Mouse (Mus musculus): ENCODE measurements around the gene Wnt10a. TPM values are rescaled to one million over a fixed set of nuclear protein-coding genes. Genes with fewer than 3 reads are reported as not detected.

The Wnt10a gene
- 1.6 and 1.9 TPM in 2 replicates for polyA plus RNA-seq (2015; fragmentation: Nextera tagmentation; extraction: Ambion mirVana)

DNA sequence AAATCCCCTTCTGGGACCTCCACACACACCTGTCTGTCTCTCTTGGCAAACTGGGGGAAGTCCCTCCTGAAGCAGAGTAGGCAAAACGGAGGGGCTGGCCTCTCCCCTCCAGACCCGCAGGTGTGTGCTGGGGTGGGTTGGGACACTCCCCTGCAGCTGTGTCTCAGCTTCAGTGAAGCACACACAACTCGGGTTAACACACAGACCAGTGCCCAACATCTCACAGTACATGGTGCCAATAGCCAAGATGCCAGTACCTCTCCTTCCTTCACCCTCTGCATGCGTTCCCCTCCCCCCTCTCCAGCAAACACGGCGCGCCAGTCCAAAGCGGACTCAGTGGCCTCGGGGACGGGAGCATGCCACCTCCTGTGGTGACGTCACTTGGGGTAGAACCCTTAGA lies at the start of gene Wnt10a:
Gene Wnt10a, plus strand, starts transcription at position 268 of the 400 bp plus-strand sequence.
- no peak for DNase-seq (ENCODE audit: low spot score)

DNA sequence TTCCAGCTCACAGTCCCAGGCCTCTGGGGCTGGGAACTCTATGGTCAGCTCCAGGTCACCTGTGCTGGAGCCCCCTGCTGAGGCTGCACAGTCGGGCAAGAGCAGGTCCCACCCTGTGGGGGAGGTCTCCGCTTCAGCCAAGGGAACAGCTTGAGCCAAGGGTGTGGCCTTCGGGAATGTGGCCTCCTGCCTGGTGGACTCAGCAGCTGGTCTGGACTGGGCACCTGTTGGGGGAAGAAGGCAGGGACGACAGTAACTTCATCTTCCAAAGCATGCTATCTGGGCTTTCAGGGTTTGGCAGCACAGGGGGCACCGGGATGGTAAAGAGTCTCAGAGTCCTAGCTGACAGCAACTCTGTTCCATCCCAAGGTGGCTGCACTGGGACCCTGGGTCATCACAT lies 44.0 kb upstream of the Wnt10a start:
- no peak for DNase-seq (ENCODE audit: low spot score)

DNA sequence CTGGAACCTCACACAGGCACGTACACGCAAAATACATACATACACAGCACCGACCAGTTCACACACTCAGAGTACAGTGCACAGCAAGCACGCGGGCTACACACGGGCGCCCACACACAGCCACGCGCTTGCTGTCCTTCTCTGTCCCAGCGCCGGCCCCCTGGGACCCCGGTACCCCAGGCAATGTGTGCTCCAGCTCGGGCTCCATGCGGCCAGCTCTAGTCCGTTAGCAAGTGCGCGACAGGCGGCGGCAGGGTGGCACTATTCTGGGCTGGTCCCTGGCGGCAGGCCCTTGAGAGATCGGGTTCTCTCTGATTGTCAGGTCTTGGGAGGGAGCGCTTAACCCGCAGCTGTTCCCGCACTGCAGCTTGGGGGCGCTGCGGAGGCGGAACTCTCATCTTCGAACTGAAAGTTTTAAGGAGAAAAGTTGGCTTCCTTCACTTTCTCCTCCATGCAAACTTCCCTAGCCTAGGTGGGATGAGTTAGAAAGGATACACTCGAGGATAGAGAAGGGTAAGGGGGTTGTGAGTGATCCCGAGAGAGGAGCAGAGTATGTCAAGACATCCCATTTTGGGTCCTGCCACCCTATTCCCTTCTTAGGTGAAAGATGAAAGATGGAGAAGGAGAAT lies 42.6 kb upstream of the Wnt10a start, which contains the start of gene Prkag3:
Gene Prkag3, minus strand, starts transcription at position 579 of the 629 bp plus-strand sequence.
- peak; percentile 61 for DNase-seq (ENCODE audit: low spot score)

DNA sequence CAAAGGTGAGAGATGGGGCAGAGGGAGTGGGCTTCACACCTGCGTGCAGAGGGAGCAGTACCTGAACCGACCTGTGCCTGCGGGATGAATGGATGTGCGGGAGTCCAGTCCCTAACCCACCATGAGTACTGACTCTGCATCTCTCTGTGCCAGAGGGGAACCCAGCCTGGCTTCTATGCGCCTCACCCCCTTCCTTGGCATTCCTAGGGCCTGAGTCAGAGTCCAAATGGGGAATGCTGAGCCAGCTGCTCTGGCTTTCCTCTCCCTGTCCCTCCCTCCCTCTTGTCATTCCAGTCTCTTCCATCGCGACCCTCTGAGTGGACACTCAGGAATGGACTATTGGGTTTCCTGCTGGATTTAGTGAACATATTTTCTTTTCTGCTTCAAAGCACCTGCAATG lies 42.0 kb upstream of the Wnt10a start:
- no peak for DNase-seq (ENCODE audit: low spot score)

DNA sequence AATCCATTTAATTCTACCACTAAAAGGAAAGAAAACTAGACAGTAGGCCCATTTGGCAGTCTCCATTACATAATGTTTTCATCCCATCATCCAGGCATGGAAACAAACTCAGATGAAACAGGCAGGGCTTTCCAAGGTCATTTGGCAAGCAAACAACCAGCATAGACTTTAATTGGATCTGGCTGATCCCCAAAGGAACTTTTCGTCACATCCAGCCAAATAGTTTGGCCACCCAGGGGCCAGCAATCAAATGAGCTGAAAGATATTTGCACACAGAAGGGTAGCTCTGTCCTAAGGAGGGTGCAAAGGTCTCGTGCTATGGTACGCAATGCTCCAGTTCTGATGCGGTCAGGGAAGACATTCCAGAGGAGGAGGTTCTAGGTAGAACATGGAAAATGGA lies 40.6 kb upstream of the Wnt10a start:
- no peak for DNase-seq (ENCODE audit: low spot score)

DNA sequence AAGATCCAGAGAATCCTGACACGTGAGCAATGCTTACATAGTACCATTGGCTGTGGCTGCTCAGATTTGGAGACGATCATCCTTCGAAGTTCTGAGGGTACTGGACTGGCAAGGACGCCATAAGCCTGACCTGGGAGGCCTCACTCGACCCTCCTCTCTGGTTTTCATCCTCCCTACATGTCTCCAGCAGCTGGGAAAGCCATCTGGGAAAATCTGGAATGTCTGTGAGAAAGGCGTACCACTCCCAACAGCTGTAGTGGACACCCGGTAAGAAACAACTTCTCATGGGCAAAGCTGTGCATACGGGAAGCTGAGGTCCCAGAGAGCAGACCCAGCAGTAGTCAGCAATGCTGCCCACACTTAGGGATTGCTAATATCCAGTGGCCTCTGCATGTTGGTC lies 39.2 kb upstream of the Wnt10a start:
- DNase-seq (ENCODE audit: low spot score): no peak

DNA sequence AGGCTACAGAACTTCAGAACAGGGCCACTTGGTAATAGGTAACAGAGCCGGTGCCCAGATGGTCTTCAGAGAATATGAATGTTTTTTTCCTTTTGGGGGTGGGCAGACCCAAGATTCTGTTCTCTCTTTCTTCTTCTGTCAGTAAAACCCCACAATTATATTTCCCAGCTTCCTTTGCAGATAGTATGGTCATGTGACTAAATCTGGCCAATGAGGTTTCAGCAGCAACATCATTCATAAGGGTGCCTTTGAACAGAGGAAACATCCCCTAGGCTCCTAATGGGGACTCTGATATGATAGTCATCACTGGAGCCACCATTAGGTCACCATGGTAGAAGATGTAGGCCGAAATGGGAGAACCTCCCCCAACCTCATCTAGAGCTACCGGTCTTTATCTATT lies 38.5 kb upstream of the Wnt10a start:
- DNase-seq (ENCODE audit: low spot score): no peak

DNA sequence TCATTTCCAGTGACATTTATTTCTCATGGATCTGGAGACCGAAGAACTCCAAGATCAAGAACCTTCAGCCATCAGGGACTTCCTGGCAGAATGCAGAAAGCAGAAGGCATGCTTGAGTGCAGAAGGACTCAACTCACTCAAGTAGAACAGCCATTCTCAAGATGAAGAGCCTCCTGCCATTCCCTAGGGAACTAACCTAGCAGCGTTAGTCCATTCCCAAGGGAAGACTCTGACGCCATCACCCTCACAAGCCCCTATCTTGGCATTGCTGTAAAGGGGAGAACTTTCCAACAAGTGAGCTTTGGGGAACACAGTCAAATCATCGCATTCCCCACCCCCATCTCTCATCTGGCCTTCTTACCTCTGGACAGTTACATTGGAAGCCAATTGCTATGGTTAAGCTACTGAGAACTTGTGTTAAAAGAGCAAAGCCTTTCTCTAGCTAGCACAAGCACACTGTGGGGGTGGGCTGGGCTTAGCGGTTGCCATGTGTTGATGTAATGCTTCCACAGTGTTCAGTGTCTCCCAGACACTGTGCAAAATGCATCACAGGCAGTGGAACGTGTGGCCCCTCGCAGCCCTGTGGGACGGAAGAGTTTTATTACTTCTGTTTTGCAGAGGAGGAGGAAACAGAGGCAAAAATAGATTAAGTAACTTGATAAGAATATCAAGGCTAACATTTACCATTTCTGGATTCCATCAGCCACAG lies 37.9 kb upstream of the Wnt10a start:
- DNase-seq (ENCODE audit: low spot score): no peak

DNA sequence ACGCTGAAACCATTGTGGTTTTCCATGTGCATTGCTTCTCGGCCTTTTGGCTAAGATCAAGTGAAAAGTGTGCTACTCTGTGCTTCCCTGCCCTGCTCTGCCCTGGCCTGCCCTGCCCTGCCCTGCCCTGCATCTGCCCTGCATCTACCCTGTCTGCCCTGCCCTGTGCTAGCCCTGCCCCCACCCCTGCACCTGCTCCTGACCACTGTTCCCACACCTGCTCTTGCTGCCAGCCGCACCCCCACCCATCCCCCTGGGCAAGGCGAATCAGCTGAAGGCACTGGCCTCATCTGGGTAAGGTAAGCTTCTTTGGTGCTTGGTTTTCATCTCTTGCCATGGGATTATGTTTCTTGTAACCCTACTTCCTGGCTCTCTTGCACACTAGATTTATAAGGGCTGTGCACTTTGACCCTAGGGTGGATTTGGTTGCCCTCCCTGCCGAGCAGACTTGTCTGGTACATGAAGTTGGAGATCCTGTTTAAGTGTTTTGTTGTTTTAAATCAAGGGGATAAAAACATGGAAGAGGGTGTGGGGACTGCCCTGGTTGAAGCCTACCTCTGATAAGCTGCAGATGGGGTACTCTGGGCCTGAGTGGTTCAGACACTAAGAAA lies 37.0 kb upstream of the Wnt10a start:
- peak; percentile 17 for DNase-seq (ENCODE audit: low spot score)

DNA sequence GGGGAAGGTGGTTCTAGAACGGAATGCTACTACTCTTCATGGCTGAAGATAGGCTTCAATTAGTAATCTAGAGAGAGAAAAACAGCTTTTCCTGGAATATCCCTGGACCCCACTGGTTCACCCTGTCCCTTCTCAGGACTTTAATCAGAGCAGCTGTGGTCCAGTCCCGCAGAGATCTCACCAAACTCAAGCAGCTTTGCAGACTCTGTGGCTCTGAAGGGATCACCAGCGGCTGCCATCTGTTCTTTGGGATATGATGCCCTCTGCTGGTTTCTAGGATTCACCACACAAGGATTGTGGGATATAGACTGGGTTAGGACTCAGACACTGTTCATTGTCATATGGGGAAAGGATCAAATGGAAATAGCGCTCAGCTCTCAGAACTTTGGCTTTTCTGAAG lies 31.5 kb upstream of the Wnt10a start:
- DNase-seq (ENCODE audit: low spot score): no peak

DNA sequence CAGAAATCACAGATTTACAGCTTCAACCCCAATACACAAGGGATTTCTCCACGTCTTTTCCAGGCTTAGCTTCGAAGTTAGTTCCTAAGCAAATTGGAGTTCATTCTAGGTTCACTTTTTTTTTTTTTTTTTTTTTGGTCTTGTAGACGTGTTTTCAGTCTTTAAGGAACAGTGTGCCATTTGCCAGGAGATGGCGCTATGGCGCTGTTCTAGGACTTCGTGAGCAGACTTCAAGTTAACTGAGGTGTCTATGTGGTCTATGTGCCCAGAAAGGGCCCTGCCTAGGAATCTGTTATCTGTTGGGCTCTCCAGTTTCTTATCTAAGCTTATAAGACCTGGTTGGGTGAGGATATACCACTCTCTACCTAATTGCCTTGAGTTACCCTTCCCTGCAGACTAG lies 28.2 kb upstream of the Wnt10a start:
- DNase-seq (ENCODE audit: low spot score): peak; percentile 78

DNA sequence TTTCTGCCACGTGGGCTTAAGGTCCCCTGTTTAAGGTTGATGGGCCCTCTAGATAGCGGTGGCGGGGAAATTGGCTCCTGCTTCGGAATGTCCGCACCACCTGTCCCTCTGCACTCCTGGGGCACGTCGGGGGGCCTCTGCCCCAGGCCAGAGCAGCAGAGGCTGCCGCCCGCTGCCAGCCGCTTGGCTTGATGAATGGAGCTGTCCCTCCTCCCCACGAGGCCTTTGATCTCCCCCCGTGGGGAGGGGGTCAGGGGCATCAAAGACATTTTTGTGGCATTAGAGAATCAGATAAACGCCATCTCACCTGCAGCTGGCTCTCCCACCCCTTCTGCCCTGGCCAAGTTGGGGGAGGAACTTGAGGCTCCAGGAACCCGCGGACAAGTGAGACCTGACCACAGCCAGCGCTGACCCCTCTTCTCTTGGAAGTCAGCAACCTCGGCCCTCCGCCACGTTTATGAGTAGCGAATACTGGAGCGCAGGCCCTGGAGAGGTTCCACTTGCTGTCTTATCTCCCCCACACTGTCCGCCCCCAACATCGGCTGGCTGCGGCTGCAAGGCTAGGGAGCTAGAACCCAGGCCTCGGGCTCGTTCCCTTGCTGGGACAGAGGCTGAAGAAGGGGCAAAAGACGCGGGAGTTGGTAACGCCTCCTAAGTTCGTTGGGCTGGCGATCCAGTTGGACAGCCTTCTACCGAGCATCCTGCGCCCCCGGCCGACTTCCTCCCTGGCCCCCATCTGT lies 20.4 kb upstream of the Wnt10a start:
- no peak for DNase-seq (ENCODE audit: low spot score)

DNA sequence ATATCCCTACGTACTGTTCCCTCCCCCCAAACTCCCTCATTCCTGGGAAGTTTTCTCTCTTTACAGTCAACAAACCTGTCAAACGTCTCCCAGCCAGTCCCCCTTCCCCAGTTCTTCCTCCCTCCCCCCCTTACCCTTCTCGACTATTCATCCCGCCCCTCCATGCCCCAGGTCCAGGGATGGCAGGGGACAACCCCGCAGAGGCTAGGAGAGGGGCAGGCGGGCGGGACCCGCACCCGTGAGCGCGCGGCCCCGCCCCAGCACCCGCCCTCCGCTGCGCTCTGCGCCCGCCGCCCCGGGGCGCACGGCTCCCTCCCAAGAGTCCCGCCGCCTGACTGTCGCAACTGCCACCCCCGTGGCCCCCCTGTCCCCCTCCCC lies 19.9 kb upstream of the Wnt10a start:
- DNase-seq (ENCODE audit: low spot score): no peak

DNA sequence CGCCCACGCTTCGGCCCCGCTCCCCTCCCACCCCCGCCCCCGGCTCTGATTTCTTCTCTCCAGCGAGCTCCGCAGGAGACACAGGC lies 19.6 kb upstream of the Wnt10a start, which contains the start of gene Wnt6:
Gene Wnt6, plus strand, starts transcription at position 48 of the 86 bp plus-strand sequence.
- no peak for DNase-seq (ENCODE audit: low spot score)

DNA sequence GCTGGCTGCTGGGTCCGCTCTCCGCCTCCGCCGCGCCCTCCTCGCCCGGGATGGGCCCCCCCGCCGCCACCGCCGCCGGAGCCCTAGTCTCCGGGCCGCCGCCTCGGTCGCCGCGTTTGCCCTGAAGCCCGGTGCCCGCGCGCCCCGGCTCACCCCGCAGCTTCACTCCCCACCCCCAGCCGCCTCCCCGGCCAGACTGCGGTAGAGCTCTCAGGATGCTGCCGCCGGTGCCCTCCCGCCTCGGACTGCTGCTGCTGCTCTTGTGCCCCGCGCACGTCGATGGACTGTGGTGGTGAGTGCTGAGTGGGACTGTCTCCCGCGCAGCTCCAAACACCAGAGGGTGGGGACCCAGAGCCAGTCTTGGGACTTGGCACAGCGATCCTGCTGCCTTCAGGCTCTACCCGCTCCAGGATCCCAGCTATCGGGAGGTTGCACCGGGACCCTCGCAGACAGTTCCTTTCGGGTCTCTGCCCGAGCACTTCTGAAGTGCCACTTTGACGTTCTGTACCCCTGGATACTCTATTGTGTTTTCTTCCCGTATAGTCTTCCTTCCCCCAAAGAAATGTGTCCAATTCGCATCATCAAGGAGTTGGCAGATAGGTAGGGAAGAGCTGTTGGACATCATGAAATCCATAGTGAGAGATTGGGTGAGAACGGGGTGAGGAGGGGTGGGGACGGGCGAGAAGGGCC lies 19.2 kb upstream of the Wnt10a start:
- DNase-seq (ENCODE audit: low spot score): no peak

DNA sequence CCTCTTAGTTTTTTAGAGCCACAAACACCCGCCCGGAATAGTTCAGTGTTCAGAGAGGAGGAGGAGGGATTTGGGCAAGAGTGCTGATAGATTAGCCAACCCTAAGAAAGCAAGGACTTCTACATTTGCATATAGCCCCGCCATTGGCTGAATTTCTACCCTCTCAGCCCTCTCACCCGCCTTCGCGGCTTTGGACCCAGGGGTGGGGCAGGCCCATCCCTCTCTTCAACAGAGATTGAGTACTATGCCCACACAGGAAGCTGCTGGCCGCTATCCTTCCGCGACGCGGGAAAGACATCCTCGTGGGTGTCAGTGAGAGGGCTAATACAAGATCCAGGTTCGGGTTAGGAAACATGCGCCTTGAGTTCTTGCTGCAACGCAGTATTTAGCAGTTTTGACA lies 18.2 kb upstream of the Wnt10a start:
- DNase-seq (ENCODE audit: low spot score): peak; percentile 67

DNA sequence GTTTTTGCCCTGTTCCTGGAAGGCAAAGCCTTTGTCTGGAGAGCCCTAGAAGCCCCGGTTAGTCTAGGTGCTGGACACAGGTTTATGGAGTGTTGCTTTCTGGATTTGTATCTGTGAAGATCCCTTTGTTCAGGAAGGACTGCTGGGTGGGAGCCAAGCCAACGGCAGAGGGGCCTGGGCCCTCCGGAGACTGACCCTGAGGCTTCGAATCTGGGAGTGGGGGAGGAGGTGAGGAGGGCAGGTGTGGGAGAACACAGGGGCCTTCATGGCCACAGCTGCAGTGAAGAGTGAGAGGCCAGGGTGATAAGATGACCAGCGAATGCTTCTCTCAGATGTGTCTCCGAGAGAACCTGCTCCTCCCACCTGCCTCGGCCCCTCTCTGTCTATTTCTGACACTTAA lies 17.3 kb upstream of the Wnt10a start:
- DNase-seq (ENCODE audit: low spot score): no peak

DNA sequence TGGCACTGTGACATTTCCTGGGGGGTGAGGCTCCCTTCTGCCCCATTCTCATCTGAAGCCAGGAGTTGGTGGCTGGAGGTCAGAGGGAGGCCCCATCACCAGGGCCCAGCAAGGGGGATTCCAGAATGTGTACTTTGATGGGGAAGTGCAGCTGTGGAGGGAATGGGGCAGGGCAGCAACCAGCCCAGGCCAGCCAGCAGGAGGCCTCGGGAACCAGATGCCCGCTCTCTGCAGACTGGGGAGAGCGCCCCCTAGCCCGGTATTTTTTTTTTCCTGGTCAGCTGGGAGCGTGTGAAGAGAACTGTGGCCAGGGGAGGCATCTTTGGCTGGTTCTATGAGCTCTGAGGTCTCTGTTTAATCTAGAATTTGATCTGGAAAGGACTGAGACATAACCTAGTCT lies 15.5 kb upstream of the Wnt10a start:
- DNase-seq (ENCODE audit: low spot score): no peak

DNA sequence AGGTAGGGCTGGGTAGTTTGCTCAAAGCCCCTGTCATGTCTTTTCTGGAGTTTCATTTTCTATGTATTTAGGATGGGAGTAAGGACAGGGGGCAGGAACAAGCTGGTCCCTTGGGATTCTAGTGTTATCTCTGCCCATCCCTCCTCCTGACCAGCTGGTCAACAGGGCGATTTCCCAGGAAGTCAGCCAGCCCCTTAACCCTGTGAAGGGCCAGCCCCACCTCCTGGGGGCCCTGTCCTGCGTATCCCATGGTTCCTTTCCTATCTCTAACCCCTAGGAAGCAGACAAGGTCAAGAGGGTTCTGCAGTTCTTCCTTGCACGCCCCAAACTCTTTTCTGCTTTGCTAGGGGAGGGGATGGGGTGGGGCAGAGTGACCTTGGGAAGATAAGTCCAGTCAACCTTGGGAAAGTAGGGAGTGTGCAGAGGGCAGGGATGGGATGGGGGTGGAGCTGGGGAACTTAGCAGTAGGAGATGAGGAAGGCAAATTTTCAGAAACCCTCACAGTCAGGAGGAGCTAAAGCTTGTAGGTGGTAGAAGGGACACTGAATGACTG lies 12.3 kb upstream of the Wnt10a start:
- no peak for DNase-seq (ENCODE audit: low spot score)

DNA sequence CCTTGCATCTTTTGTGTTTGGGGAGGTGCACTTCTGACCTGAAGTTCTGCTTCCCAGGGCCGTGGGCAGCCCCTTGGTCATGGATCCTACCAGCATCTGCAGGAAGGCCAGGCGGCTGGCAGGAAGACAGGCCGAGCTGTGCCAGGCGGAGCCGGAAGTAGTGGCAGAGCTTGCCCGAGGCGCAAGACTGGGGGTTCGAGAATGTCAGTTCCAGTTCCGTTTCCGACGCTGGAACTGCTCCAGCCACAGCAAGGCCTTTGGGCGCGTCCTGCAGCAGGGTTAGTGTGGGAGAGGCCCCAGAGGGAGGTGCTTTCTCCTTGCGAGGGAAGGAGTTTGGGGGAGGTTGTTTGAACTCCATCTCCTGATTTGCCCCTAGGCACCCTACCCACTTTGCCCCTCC lies 9.3 kb upstream of the Wnt10a start:
- DNase-seq (ENCODE audit: low spot score): no peak

DNA sequence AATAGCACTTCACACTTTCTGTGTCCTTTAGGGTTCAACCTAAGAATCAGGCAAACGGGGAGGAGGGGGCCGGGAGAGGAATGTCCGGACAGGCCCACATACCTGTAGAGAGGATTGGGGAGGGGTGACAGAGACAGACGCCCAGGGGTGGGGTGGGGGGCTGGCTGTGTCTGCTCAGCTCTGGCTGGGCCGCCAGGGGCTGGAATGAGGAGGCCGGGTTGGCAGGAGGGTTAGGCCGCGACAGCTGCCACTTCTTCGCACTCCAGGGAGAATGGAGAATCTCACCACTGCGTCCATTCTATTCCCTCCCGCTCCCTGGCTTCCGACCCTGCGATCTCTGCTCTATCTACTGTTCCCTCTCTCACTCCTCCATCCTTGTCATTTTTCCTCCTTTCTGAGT lies 7.8 kb upstream of the Wnt10a start:
- DNase-seq (ENCODE audit: low spot score): no peak
